In the genomic region with DNA sequence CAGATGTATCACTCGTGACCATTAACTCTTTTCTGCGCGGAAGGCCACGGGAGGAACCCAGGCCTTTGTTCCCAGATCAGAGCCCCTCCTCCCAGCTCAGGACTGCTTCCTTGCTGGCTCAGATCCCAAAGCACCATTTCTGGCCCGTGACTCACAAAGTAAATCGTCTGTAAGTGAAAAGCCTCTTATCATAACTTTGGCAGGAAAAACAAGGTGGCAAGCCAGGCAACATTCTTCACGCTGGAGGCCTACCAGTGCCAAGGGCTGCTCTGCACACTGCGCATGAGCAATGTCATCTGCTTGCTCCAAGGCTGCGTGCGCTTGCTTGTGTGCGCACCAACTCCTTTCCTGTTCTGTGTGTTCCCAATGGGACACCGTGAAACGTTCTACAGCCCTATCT, we compare ENCODE assay signal across 8 mouse cellular contexts. TPM values are rescaled to one million over a fixed set of nuclear protein-coding genes. Genes with fewer than 3 reads are reported as not detected.
A peak's percentile ranks its signal among the peaks of the same experiment; 100 is the strongest.
DNase-seq lines count a peak whose midpoint lies in the region; ATAC-seq lines count a peak whose summit lies in the region.

No protein-coding gene starts in this region.

- peak; percentile 81 for DNase-seq in MEL-GATA-1-ER (ENCODE audit: extremely low read depth, low read depth)
- peak; percentile 90 to 91 for DNase-seq in adrenal gland, postnatal 36 days
- DNase-seq in frontal cortex, postnatal 10 days (ENCODE audit: low spot score in 2 of 2): peak; percentile 52 to 63
- peak; percentile 33 to 50 for DNase-seq in layer of hippocampus, postnatal 25 days (ENCODE audit: extremely low spot score in 1 of 2, low spot score in 1 of 2)
- DNase-seq in urinary bladder, postnatal 25 days (ENCODE audit: low spot score): peak; percentile 75
- no peak for DNase-seq in natural killer cell, adult 2 months (ENCODE audit: low spot score in 2 of 2)

- no peaks in the 10 kb centered on the region for H3K36me3 ChIP-seq in midbrain, embryonic 16.5 days (ENCODE audit: control insufficient read depth, insufficient read depth, low read length)

- H3K27ac ChIP-seq in midbrain, embryonic 16.5 days (ENCODE audit: low read length): peak overlapping the region; percentile 53

- ATAC-seq in hematopoietic stem cell, adult 5-6 weeks (replicated peaks in 1 of 2; ENCODE audit: insufficient read depth in 1 of 2, low FRiP score in 2 of 2, low TSS enrichment in 1 of 2, low read depth in 1 of 2, poor library complexity in 2 of 2, severe bottlenecking in 2 of 2): peak; percentile 50 to 60; a peak in 3 of 4 replicates
- ATAC-seq in midbrain, embryonic 16.5 days: no peak

- H3K4me1 ChIP-seq in midbrain, embryonic 16.5 days (ENCODE audit: control insufficient read depth, insufficient read depth, low read length): peaks cover 7% of the 10 kb centered on the region; the same call in 1 of the 2 replicates

- no peaks in the 10 kb centered on the region for H3K9me3 ChIP-seq in midbrain, embryonic 16.5 days (replicated peaks; ENCODE audit: control insufficient read depth, low read length, poor library complexity, severe bottlenecking)

- H3K4me3 ChIP-seq in midbrain, embryonic 16.5 days (ENCODE audit: low read depth, low read length): no peak overlapping the region

- no peaks in the 10 kb centered on the region for H3K27me3 ChIP-seq in midbrain, embryonic 16.5 days (ENCODE audit: control insufficient read depth, insufficient read depth, low read depth, low read length)

- no peak overlapping the region for H3K4me2 ChIP-seq in midbrain, embryonic 16.5 days (ENCODE audit: low read length)

- 55% methylated on average over 13 of the region's 13 CpGs for WGBS in midbrain, embryonic 16.5 days

- no peak overlapping the region for H3K9ac ChIP-seq in midbrain, embryonic 16.5 days (ENCODE audit: low read depth, low read length)

RNA-seq across cellular contexts. Expression of gene Apobec3, which starts 12.1 kb away (rescaled TPM):
- 10 to 100 TPM; 14.5 to 15.7 TPM for total RNA-seq in adrenal gland, postnatal 36 days (2021)
- 189 and 226 TPM in 2 replicates for total RNA-seq in hematopoietic stem cell, adult 5-6 weeks (2017)
- 1 to 10 TPM; 3.7 to 5.0 TPM for total RNA-seq in layer of hippocampus, postnatal 25 days (2021)
- 3.8 and 4.2 TPM in 2 replicates for polyA plus RNA-seq in midbrain, embryonic 16.5 days (2015; fragmentation: Nextera tagmentation; extraction: Ambion mirVana)

RNA-seq across cellular contexts. Expression of gene Cbx6, which starts 44.8 kb away (rescaled TPM):
- total RNA-seq in adrenal gland, postnatal 36 days (2021): 10 to 100 TPM; 55.8 to 57.4 TPM
- 34.1 and 34.2 TPM in 2 replicates for total RNA-seq in hematopoietic stem cell, adult 5-6 weeks (2017)
- total RNA-seq in layer of hippocampus, postnatal 25 days (2021): 100 to 1,000 TPM; 397 to 421 TPM
- 73.2 and 73.7 TPM in 2 replicates for polyA plus RNA-seq in midbrain, embryonic 16.5 days (2015; fragmentation: Nextera tagmentation; extraction: Ambion mirVana)

RNA-seq across cellular contexts. Expression of gene Npcd, which starts 45.3 kb away (rescaled TPM):
- total RNA-seq in adrenal gland, postnatal 36 days (2021): 1 to 10 TPM; 1.1 to 2.2 TPM
- not detected in 2 replicates for total RNA-seq in hematopoietic stem cell, adult 5-6 weeks (2017)
- 10 to 100 TPM; 16.8 to 30.2 TPM for total RNA-seq in layer of hippocampus, postnatal 25 days (2021)
- polyA plus RNA-seq in midbrain, embryonic 16.5 days (2015; fragmentation: Nextera tagmentation; extraction: Ambion mirVana): 0.74 and 1.3 TPM in 2 replicates

Comparison
In these comparisons a context has a peak if more than half of its experiments do, and no peak if none do; other contexts are left out.
1. DNase-seq: peak in MEL-GATA-1-ER (single experiment), adrenal gland, postnatal 36 days (2 of 2), frontal cortex, postnatal 10 days (2 of 2), layer of hippocampus, postnatal 25 days (2 of 2) and urinary bladder, postnatal 25 days (single experiment); none in natural killer cell, adult 2 months (0 of 2).
2. RNA of gene Apobec3, which starts 12.1 kb away (total RNA-seq): 189 to 226 TPM in hematopoietic stem cell, adult 5-6 weeks; 14.5 to 15.7 TPM in adrenal gland, postnatal 36 days and 3.7 to 5.0 TPM in layer of hippocampus, postnatal 25 days; every median in the first group is over 10 times any median in the second.
3. RNA of gene Cbx6, which starts 44.8 kb away (total RNA-seq): 397 to 421 TPM in layer of hippocampus, postnatal 25 days; 55.8 to 57.4 TPM in adrenal gland, postnatal 36 days and 34.1 to 34.2 TPM in hematopoietic stem cell, adult 5-6 weeks; every median in the first group is over 4 times any median in the second.
4. RNA of gene Npcd, which starts 45.3 kb away (total RNA-seq): 16.8 to 30.2 TPM in layer of hippocampus, postnatal 25 days; 1.1 to 2.2 TPM in adrenal gland, postnatal 36 days and not detected in hematopoietic stem cell, adult 5-6 weeks; every median in the first group is over 4 times any median in the second.